Mouse (Mus musculus): ENCODE measurements around the gene Crlf3. TPM values are rescaled to one million over a fixed set of nuclear protein-coding genes. Genes with fewer than 3 reads are reported as not detected.
"Not testable (repeated sequence)": the region's sequence is repeated elsewhere in the genome, so short reads cannot be mapped to it uniquely, and the experiment has no call there.

Crlf3 gene
- total RNA-seq, 2 experiments from 2014 or later: 18.0 to 18.6 TPM

GRCm38 (mm10) chr11:80069815-80070214 is 11.0 kb downstream of the Crlf3 start:
- no peak for DNase-seq (ENCODE audit: low spot score in 2 of 2)

- no peak for DNase-seq (ENCODE audit: low spot score in 2 of 2)
These were observed 13.2 kb downstream of the Crlf3 start for GRCm38 (mm10) chr11:80067558-80067957.

- DNase-seq (ENCODE audit: low spot score in 2 of 2): not testable (repeated sequence)
These were observed 14.4 kb downstream of the Crlf3 start for GRCm38 (mm10) chr11:80066373-80066772.

- peak in 1 of 2 experiments; percentile 37 for DNase-seq (ENCODE audit: low spot score in 2 of 2)
These were observed 18.6 kb downstream of the Crlf3 start for GRCm38 (mm10) chr11:80062159-80062558.

GRCm38 (mm10) chr11:80056141-80056540 is 24.6 kb downstream of the Crlf3 start:
- DNase-seq (ENCODE audit: low spot score in 2 of 2): no peak

GRCm38 (mm10) chr11:80054659-80055058 is 26.1 kb downstream of the Crlf3 start:
- no peak for DNase-seq (ENCODE audit: low spot score in 2 of 2)

- DNase-seq (ENCODE audit: low spot score in 2 of 2): no peak
These were observed 27.6 kb downstream of the Crlf3 start for GRCm38 (mm10) chr11:80053171-80053570.

GRCm38 (mm10) chr11:80052456-80052855 is 28.3 kb downstream of the Crlf3 start:
- no peak for DNase-seq (ENCODE audit: low spot score in 2 of 2)

- DNase-seq (ENCODE audit: low spot score in 2 of 2): no peak
These were observed 30.7 kb downstream of the Crlf3 start for GRCm38 (mm10) chr11:80050088-80050487.

- DNase-seq (ENCODE audit: low spot score in 2 of 2): no peak
These were observed 33.9 kb downstream of the Crlf3 start for GRCm38 (mm10) chr11:80046856-80047255.

GRCm38 (mm10) chr11:80043419-80043817 is 37.4 kb downstream of the Crlf3 start:
- no peak for DNase-seq (ENCODE audit: low spot score in 2 of 2)

- peak; percentile 56 to 58 for DNase-seq (ENCODE audit: low spot score in 2 of 2)
These were observed 38.0 kb downstream of the Crlf3 start for GRCm38 (mm10) chr11:80042615-80043418.

GRCm38 (mm10) chr11:80037495-80037894 is 43.3 kb downstream of the Crlf3 start:
- DNase-seq (ENCODE audit: low spot score in 2 of 2): no peak

GRCm38 (mm10) chr11:80021306-80021705 is 59.5 kb downstream of the Crlf3 start:
- no peak for DNase-seq (ENCODE audit: low spot score in 2 of 2)

- DNase-seq (ENCODE audit: low spot score in 2 of 2): no peak
These were observed 61.0 kb downstream of the Crlf3 start for GRCm38 (mm10) chr11:80019792-80020191.

GRCm38 (mm10) chr11:80016533-80016932 is 64.3 kb downstream of the Crlf3 start:
- DNase-seq (ENCODE audit: low spot score in 2 of 2): not testable (repeated sequence)

Other genes starting within 250 kb of the Crlf3 start
- 10 to 100 TPM; 37.6 to 40.1 TPM for gene Utp6, start 118.6 kb downstream of the Crlf3 start, total RNA-seq (2021)
- 10 to 100 TPM; 33.0 to 37.0 TPM for gene Suz12, start 87.9 kb downstream of the Crlf3 start, total RNA-seq (2021)
- gene Atad5, start 8.4 kb upstream of the Crlf3 start, total RNA-seq (2021): 1 to 10 TPM; 6.0 to 6.6 TPM
- gene Tefm, start 61.2 kb upstream of the Crlf3 start, total RNA-seq (2021): 10 to 100 TPM; 10.7 to 10.8 TPM
- gene Adap2, start 73.1 kb upstream of the Crlf3 start, total RNA-seq (2021): 1 to 10 TPM; 8.5 to 9.7 TPM
- 1 to 10 TPM; 3.3 to 4.1 TPM for gene Rnf135, start 102.9 kb upstream of the Crlf3 start, total RNA-seq (2021)
- gene Rhot1, start 128.0 kb upstream of the Crlf3 start, total RNA-seq (2021): 10 to 100 TPM; 62.2 to 64.0 TPM
- gene Rhbdl3, start 219.9 kb upstream of the Crlf3 start, total RNA-seq (2021): 10 to 100 TPM; 18.9 to 19.6 TPM